Mouse (Mus musculus) layer of hippocampus, postnatal 36 days (tissue): ENCODE data around the gene Cda. TPM values are rescaled to one million over a fixed set of nuclear protein-coding genes. Genes with fewer than 3 reads are reported as not detected.

Experiments used
- DNase-seq, 2 experiments: peaks; one replicate each; pipeline ENCODE4 v3.0.0; 2022
- microRNA-seq, 2 experiments: library from miRNA; unstranded; fragments of <30 nt; microRNA quantifications; one replicate each; pipeline ENCODE4 v1.2.0; 2021
- total RNA-seq, 2 experiments: library from RNA; stranded (reverse); gene quantifications; 2 replicates each; pipeline ENCODE4 v1.2.3; 2021

Cda gene
- total RNA-seq, 2 experiments from 2014 or later, result 2.5 to 3.6 TPM

- peak; percentile 96 to 97 for DNase-seq
Observed at GRCm38 (mm10) chr4:138304340-138305104, 63.3 kb downstream of the Cda start, which contains the start of gene Ddost. Ddost (plus strand) TSS chr4:138304730.

- no peak for DNase-seq
Observed at GRCm38 (mm10) chr4:138303742-138304141, 64.0 kb downstream of the Cda start.

- DNase-seq, result no peak
Observed at GRCm38 (mm10) chr4:138303011-138303410, 64.8 kb downstream of the Cda start.

- DNase-seq, result no peak
Observed at GRCm38 (mm10) chr4:138301271-138301780, 66.5 kb downstream of the Cda start.

GRCm38 (mm10) chr4:138293949-138294550 is 73.7 kb downstream of the Cda start:
- DNase-seq, result no peak

GRCm38 (mm10) chr4:138293261-138293948 is 74.4 kb downstream of the Cda start:
- DNase-seq, result no peak

- no peak for DNase-seq
Observed at GRCm38 (mm10) chr4:138292028-138292427, 75.8 kb downstream of the Cda start.

- no peak for DNase-seq
Observed at GRCm38 (mm10) chr4:138288691-138289090, 79.1 kb downstream of the Cda start.

Small RNA genes lying within 50 kb of the gene (microRNA-seq; reads per million reads assigned to microRNA genes)
- gene Gm27646, result 0.21 to 0.60 reads per million in 2 experiments
- gene Mir7019, result 6.0 to 14.2 reads per million in 2 experiments

Other genes with a start within 250 kb of the Cda start
- gene Hp1bp3, start 151.7 kb downstream of the Cda start, total RNA-seq, result 100 to 1,000 TPM; 178 to 183 TPM
- gene Sh2d5, start 117.6 kb downstream of the Cda start, total RNA-seq, result 10 to 100 TPM; 45.3 to 51.4 TPM
- gene Kif17, start 117.6 kb downstream of the Cda start, total RNA-seq, result 10 to 100 TPM; 17.8 to 18.3 TPM
- 10 to 100 TPM; 95.5 to 96.8 TPM for gene Ddost, start 63.3 kb downstream of the Cda start, total RNA-seq
- gene Pink1, start 41.7 kb downstream of the Cda start, total RNA-seq, result 100 to 1,000 TPM; 228 to 239 TPM
- gene Fam43b, start 28.5 kb upstream of the Cda start, total RNA-seq, result 10 to 100 TPM; 31.2 to 31.3 TPM
- gene Mul1, start 66.7 kb upstream of the Cda start, total RNA-seq, result 10 to 100 TPM; 53.4 to 62.5 TPM
- 100 to 1,000 TPM; 359 to 375 TPM for gene Camk2n1, start 86.3 kb upstream of the Cda start, total RNA-seq